ENCODE assay signal across 26 mouse cellular contexts in the genomic region with DNA sequence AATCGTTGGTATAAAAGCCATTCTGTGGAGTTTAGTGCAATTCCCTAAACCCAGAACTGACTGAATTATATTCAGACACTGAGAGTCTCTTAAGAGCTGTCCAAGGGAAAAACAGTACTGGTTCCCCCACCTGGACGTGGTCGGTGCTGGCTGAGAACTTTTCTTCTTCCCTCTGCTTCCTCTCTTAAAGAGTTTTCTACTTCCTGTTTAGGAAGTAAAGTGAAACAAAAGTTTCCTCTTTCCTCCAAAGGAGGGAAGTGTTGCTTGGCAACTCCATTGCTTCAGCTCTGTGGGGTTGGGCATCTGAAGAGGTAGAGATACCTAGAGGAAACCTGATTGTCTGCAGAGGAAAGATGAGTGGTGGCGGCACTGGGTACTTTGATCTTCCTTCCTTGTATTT. TPM values are rescaled to one million over a fixed set of nuclear protein-coding genes. Genes with fewer than 3 reads are reported as not detected.
DNase-seq lines count a peak whose midpoint lies in the region; ATAC-seq and TF ChIP-seq lines count a peak whose summit lies in the region.
"Had no signal": no experiment of that assay in that cellular context is flagged by ENCODE, and none has a peak within 500 bp of the region (broad histone marks: within the 10 kb centered on the region; RNA-seq: fewer than 3 reads in every experiment).

No protein-coding gene starts in this region.

- no peaks in the 10 kb centered on the region for H3K27me3 ChIP-seq in CH12.LX (replicated peaks)
- H3K27me3 ChIP-seq: embryonic facial prominence, embryonic 12.5 days; forebrain, embryonic 13.5 days; forebrain, embryonic 15.5 days had no signal

- H3K27ac ChIP-seq in CH12.LX (ENCODE audit: insufficient read depth, low read depth), result no peak overlapping the region
- H3K27ac ChIP-seq: embryonic facial prominence, embryonic 10.5 days; embryonic facial prominence, embryonic 12.5 days; forebrain, embryonic 13.5 days; forebrain, embryonic 15.5 days had no signal

- H3K79me2 ChIP-seq in CH12.LX (replicated peaks; ENCODE audit: control insufficient read depth, extremely low read depth, insufficient read depth, poor library complexity, severe bottlenecking), result no peaks in the 10 kb centered on the region

- no peaks in the 10 kb centered on the region for H3K9me3 ChIP-seq in CH12.LX (replicated peaks; ENCODE audit: low read length)
- H3K9me3 ChIP-seq: embryonic facial prominence, embryonic 12.5 days; forebrain, embryonic 15.5 days; G1E had no signal

- no peak for TF ChIP-seq CTCF in CH12.LX (conservative IDR thresholded peaks at IDR 0.05 in 1 of 2, IDR thresholded peaks at IDR 0.05 in 1 of 2; ENCODE audit: low read depth in 2 of 2, low read length in 2 of 2)

- H3K4me3 ChIP-seq in CH12.LX (replicated peaks in 1 of 3; ENCODE audit: low read depth in 2 of 3, low read length in 2 of 3, poor library complexity in 1 of 3), result no peak overlapping the region
- H3K4me3 ChIP-seq: embryonic facial prominence, embryonic 10.5 days; embryonic facial prominence, embryonic 12.5 days; forebrain, embryonic 13.5 days; forebrain, embryonic 15.5 days had no signal

- no peaks in the 10 kb centered on the region for H3K4me1 ChIP-seq in CH12.LX (ENCODE audit: control insufficient read depth in 1 of 2, insufficient read depth in 2 of 2)
- H3K4me1 ChIP-seq: embryonic facial prominence, embryonic 12.5 days; forebrain, embryonic 13.5 days; forebrain, embryonic 15.5 days had no signal

- no peak for TF ChIP-seq EP300 in CH12.LX (IDR thresholded peaks at IDR 0.05; ENCODE audit: low read length)

- peak; percentile 30; the same call in 1 of the 2 replicates for ATAC-seq in granulocyte monocyte progenitor cell, adult 5-6 weeks (replicated peaks; ENCODE audit: poor library complexity, severe bottlenecking)
- 0 out of 2 replicates have a peak, but pooled peaks have one; percentile 23 for ATAC-seq in megakaryocyte progenitor cell, adult 5-6 weeks (replicated peaks; ENCODE audit: poor library complexity)
- ATAC-seq: activated CD4-positive, CD25-positive, alpha-beta regulatory T cell, adult 4 months; forebrain, embryonic 13.5 days; forebrain, embryonic 15.5 days; forebrain, postnatal 0 days; Patski had no signal

- no peak overlapping the region for H3K9ac ChIP-seq in CH12.LX (ENCODE audit: insufficient read depth, low read depth)
- H3K9ac ChIP-seq: embryonic facial prominence, embryonic 12.5 days; forebrain, embryonic 13.5 days; forebrain, embryonic 15.5 days; forebrain, postnatal 0 days had no signal

- no peak for TF ChIP-seq RAD21 in CH12.LX (IDR thresholded peaks at IDR 0.05; ENCODE audit: low read depth, low read length)

- in situ Hi-C loops in CH12.LX (cut with MboI; ENCODE audit: low pct_ligation_motif_present, low pct_unique_long_range_greater_than_20kb, low sequenced_read_pairs), result no loop called here

- DNase-seq in CH12.LX (ENCODE audit: extremely low read depth), result no peak
- DNase-seq in spleen, adult 18-20 months, result no peak
- no peak for DNase-seq in right cerebral cortex, postnatal 4 days
- DNase-seq: adrenal gland, adult 8-10 months; adrenal gland, postnatal 14 days; adrenal gland, postnatal 36 days; cerebellum, adult 11-12 months; cerebellum, adult 2 months; cerebellum, adult 9-10 months; cerebellum, postnatal 10 days; cerebellum, postnatal 25 days; forebrain, postnatal 0 days had no signal

- no peaks in the 10 kb centered on the region for H3K36me3 ChIP-seq in CH12.LX (replicated peaks in 1 of 2; ENCODE audit: control insufficient read depth in 1 of 2, insufficient read depth in 1 of 2, low read length in 1 of 2)
- H3K36me3 ChIP-seq: embryonic facial prominence, embryonic 10.5 days; embryonic facial prominence, embryonic 12.5 days; forebrain, embryonic 15.5 days; G1E had no signal

- H3K4me2 ChIP-seq in CH12.LX (ENCODE audit: insufficient read depth, low read depth, poor library complexity, severe bottlenecking), result 0 out of 2 replicates have a peak overlapping the region, but pooled peaks have one; percentile 5
- H3K4me2 ChIP-seq: embryonic facial prominence, embryonic 12.5 days; forebrain, embryonic 13.5 days; forebrain, embryonic 15.5 days had no signal

- no peak for TF ChIP-seq POLR2A in CH12.LX (IDR thresholded peaks at IDR 0.05; ENCODE audit: low read depth, low read length)

- dilution Hi-C loops in CH12.LX (cut with MboI; ENCODE audit: extremely low pct_ligation_motif_present, extremely low pct_unique_long_range_greater_than_20kb, low sequenced_read_pairs), result no loop called here

TF ChIP-seq in CH12.LX, 34 proteins besides CTCF, POLR2A, EP300 and RAD21:
- TF ChIP-seq ELF1 (IDR thresholded peaks at IDR 0.05; ENCODE audit: low read depth, low read length) (no peak), USF1 (IDR thresholded peaks at IDR 0.05; ENCODE audit: low read depth, low read length) (no peak), UBTF (IDR thresholded peaks at IDR 0.05; ENCODE audit: low read depth, low read length) (no peak)

RNA-seq across cellular contexts. Expression of gene Ucp1, which starts 7.2 kb away (rescaled TPM):
- total RNA-seq in CH12.LX (2012; rRNA removed) (not detected in 2 replicates), CH12.LX (2014; rRNA removed) (not detected in 2 replicates)
- not detected in 2 replicates for polyA plus RNA-seq in CH12.LX (2012; ENCODE audit: insufficient read length, low read depth)
- not detected in 2 replicates for total RNA-seq in granulocyte monocyte progenitor cell, adult 5-6 weeks (2014; fragmentation: Nextera tagmentation)
- total RNA-seq in granulocyte monocyte progenitor cell, adult 5-6 weeks (2017), result not detected in 2 replicates
- total RNA-seq in megakaryocyte progenitor cell, adult 5-6 weeks (2015), result not detected in 2 replicates
- total RNA-seq in megakaryocyte progenitor cell, adult 5-6 weeks (2017), result not detected in 2 replicates
- total RNA-seq: forebrain, postnatal 0 days; G1E had no signal
- polyA plus RNA-seq: activated CD4-positive, CD25-positive, alpha-beta regulatory T cell, adult 4 months; C2C12; embryonic facial prominence, embryonic 12.5 days; forebrain, embryonic 11.5 days; forebrain, embryonic 13.5 days; forebrain, postnatal 0 days; G1E; Patski had no signal

RNA-seq across cellular contexts. Expression of gene Elmod2, which starts 34.9 kb away (rescaled TPM):
- total RNA-seq in CH12.LX (2012; rRNA removed) (6.0 and 7.7 TPM in 2 replicates), CH12.LX (2014; rRNA removed) (9.8 and 10.8 TPM in 2 replicates)
- 6.6 and 7.4 TPM in 2 replicates for polyA plus RNA-seq in CH12.LX (2012; ENCODE audit: insufficient read length, low read depth)
- 7.2 and 12.3 TPM in 2 replicates for total RNA-seq in granulocyte monocyte progenitor cell, adult 5-6 weeks (2014; fragmentation: Nextera tagmentation)
- total RNA-seq in granulocyte monocyte progenitor cell, adult 5-6 weeks (2017), result 17.3 and 20.3 TPM in 2 replicates
- 12.6 and 13.5 TPM in 2 replicates for total RNA-seq in megakaryocyte progenitor cell, adult 5-6 weeks (2015)
- 18.4 and 29.3 TPM in 2 replicates for total RNA-seq in megakaryocyte progenitor cell, adult 5-6 weeks (2017)

RNA-seq across cellular contexts. Expression of gene Mgat4d, which starts 50.9 kb away (rescaled TPM):
- total RNA-seq in CH12.LX (2012; rRNA removed) (not detected in 2 replicates), CH12.LX (2014; rRNA removed) (not detected in 2 replicates)
- 0.17 TPM in 1 of 2 replicates, not detected in the other for polyA plus RNA-seq in CH12.LX (2012; ENCODE audit: insufficient read length, low read depth)
- total RNA-seq in granulocyte monocyte progenitor cell, adult 5-6 weeks (2014; fragmentation: Nextera tagmentation), result not detected in 2 replicates
- not detected in 2 replicates for total RNA-seq in granulocyte monocyte progenitor cell, adult 5-6 weeks (2017)
- total RNA-seq in megakaryocyte progenitor cell, adult 5-6 weeks (2015), result not detected in 2 replicates
- total RNA-seq in megakaryocyte progenitor cell, adult 5-6 weeks (2017), result not detected in 2 replicates
- total RNA-seq: adrenal gland, adult 18-20 months; adrenal gland, adult 8-10 months; adrenal gland, postnatal 14 days; adrenal gland, postnatal 36 days; forebrain, postnatal 0 days; G1E had no signal
- polyA plus RNA-seq: activated CD4-positive, CD25-positive, alpha-beta regulatory T cell, adult 4 months; C2C12; cerebellum, adult 2 months; cortical plate, adult 2 months; embryonic facial prominence, embryonic 10.5 days; embryonic facial prominence, embryonic 12.5 days; embryonic facial prominence, embryonic 14.5 days; forebrain, embryonic 11.5 days; forebrain, embryonic 13.5 days; forebrain, embryonic 15.5 days; forebrain, postnatal 0 days; G1E; Patski had no signal
